Mouse (Mus musculus) gonadal fat pad, adult 2 months (tissue): ENCODE data around the gene Olfr279. TPM values are rescaled to one million over a fixed set of nuclear protein-coding genes. Genes with fewer than 3 reads are reported as not detected.
"Not testable (repeated sequence)": the region's sequence is repeated elsewhere in the genome, so short reads cannot be mapped to it uniquely, and the experiment has no call there.

ENCODE experiments used
- DNase-seq: peaks from one replicate; pipeline ENCODE4 v3.0.0-alpha.2; 2012; ENCODE audit warnings: low read depth
- polyA plus RNA-seq: library from polyadenylated mRNA; depleted of rRNA; stranded (reverse); fragments of >200 nt; gene quantifications from 2 replicates; pipeline ENCODE4 v1.2.3, GENCODE M21; 2012

Gene Olfr279
- polyA plus RNA-seq, 1 experiment: not detected

GRCm38 (mm10) chr15:98510438-98511385, 18.5 kb downstream of the Olfr279 start:
- no peak for DNase-seq

GRCm38 (mm10) chr15:98511386-98511928, 19.3 kb downstream of the Olfr279 start:
- DNase-seq: no peak

GRCm38 (mm10) chr15:98512232-98512631, 20.0 kb downstream of the Olfr279 start:
- no peak for DNase-seq

- no peak for DNase-seq
Measured at GRCm38 (mm10) chr15:98512799-98513321, 20.7 kb downstream of the Olfr279 start.

- not testable (repeated sequence) for DNase-seq
Measured at GRCm38 (mm10) chr15:98513676-98514075, 21.5 kb downstream of the Olfr279 start.

GRCm38 (mm10) chr15:98514146-98514545, 21.9 kb downstream of the Olfr279 start:
- DNase-seq: no peak

GRCm38 (mm10) chr15:98514845-98515244, 22.6 kb downstream of the Olfr279 start:
- DNase-seq: not testable (repeated sequence)

- no peak for DNase-seq
Measured at GRCm38 (mm10) chr15:98517380-98518355, 25.5 kb downstream of the Olfr279 start.

- DNase-seq: no peak
Measured at GRCm38 (mm10) chr15:98521245-98521644, 29.0 kb downstream of the Olfr279 start.

- no peak for DNase-seq
Measured at GRCm38 (mm10) chr15:98526057-98526456, 33.9 kb downstream of the Olfr279 start.

GRCm38 (mm10) chr15:98527056-98527771, 35.0 kb downstream of the Olfr279 start:
- DNase-seq: no peak

- DNase-seq: no peak
Measured at GRCm38 (mm10) chr15:98528066-98528563, 35.9 kb downstream of the Olfr279 start.

- DNase-seq: no peak
Measured at GRCm38 (mm10) chr15:98532281-98532680, 40.1 kb downstream of the Olfr279 start.

- no peak for DNase-seq
Measured at GRCm38 (mm10) chr15:98533035-98533531, 40.9 kb downstream of the Olfr279 start.

- DNase-seq: peak; percentile 72
Measured at GRCm38 (mm10) chr15:98533881-98534627, 41.9 kb downstream of the Olfr279 start, which contains the start of gene Kansl2. Gene Kansl2, minus strand, starts transcription at chr15:98534264.

- no peak for DNase-seq
Measured at GRCm38 (mm10) chr15:98535921-98536320, 43.7 kb downstream of the Olfr279 start.

GRCm38 (mm10) chr15:98536828-98537510, 44.8 kb downstream of the Olfr279 start:
- DNase-seq: no peak

GRCm38 (mm10) chr15:98537923-98538322, 45.7 kb downstream of the Olfr279 start:
- no peak for DNase-seq

- no peak for DNase-seq
Measured at GRCm38 (mm10) chr15:98541064-98541463, 48.9 kb downstream of the Olfr279 start.
